Mouse (Mus musculus): ENCODE measurements around the gene Psmc2. TPM values are rescaled to one million over a fixed set of nuclear protein-coding genes. Genes with fewer than 3 reads are reported as not detected.

Psmc2 gene
- total RNA-seq, 4 experiments from 2014 or later = 87.6 to 100 (median 93.1) TPM

DNA sequence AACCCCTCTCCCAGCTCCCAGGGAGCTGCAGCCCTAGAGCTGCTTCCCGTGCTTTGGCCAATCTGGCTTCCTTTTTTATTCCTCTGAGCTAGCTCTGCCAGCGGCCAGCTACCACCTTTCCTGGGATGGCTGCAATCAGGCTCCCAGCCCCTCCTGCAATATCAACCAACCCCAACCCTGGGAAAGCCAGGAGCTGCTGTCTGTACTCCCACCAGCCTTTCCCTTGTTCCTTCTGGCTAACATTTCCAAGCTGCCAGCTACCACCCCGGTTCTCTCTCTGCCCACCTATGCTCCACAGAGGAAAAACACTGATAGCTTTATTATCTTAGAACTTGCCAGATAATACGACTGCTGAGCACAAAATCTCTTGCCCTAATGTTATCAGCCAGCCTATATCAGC is 19.8 kb downstream of the Psmc2 start:
- DNase-seq (ENCODE audit: low spot score) = no peak

DNA sequence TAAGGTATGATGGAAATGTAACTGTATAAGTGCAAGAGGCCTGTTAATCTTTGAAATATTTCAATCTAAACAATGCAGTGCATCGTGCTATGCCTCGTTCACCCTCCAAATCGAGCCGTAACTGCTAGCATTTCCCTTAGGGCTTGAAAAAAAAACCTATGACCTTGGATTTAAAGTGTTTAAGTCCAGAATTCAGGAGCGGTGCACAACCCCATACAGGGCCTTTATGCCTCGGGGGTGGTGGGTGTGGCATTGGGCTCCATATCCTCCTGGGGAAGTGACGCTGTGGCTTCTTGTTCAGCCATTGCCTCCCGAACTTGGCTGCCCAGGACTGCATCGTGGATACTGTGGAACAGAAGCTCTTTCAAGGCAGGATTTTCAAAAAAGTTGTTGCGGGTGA is 25.8 kb downstream of the Psmc2 start:
- DNase-seq (ENCODE audit: low spot score) = no peak

DNA sequence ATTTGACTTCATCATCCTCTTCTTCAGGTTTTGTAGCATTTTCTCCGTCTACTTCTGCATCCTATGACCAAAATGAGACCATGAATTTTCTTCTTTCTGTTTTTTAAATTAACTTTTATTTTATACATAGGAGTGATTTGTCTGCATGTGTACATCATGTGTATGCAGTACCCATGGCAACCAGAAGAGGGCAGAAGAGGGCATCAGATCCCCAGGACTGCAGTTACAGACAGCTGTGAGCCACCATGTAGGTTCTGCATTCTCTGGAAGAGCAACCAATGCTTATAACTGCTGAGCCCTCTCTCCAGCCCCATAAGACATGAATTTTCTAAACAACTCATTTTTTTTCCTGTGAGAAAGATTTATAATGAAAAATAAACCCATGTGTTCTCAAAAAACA is 28.9 kb downstream of the Psmc2 start:
- no peak for DNase-seq (ENCODE audit: low spot score)

DNA sequence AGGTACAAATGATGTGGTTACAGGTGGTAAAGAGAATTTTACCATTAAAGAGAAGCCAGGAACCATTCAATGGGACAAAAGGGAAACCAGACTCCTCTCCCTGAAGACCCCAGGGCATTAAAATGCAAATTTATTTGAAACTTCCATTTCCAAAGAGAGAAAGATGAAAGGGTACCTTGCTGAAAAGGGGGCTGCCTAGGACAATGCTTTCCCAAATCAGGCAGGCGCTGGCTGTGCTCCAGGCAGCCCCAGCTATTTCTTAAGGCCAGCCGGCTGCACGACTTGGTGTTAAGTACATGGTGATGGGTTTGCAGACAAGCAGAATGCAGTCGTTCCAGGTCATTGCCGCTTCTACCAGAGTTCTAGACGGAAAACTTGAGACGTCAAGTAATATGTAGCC is 41.3 kb downstream of the Psmc2 start:
- no peak for DNase-seq (ENCODE audit: low spot score)

DNA sequence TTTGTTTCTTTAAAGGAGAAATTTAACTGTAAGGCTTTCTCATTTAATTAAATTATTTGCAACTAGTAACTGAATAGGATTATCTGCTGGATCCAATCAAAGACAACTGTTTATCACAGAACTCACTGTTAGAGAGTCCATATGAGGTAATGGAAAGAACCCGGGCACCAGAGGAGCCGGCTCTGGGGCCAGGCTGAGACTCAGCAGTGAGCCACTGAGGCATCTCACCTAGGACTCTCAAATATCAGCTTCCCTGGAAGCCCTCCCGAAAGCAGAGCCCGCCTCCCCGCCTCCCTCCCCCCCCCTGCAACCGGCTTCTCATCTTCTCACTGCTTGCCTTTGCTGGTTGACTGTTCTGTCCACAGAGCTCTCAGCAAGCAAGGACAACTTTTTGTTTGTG is 42.6 kb downstream of the Psmc2 start:
- no peak for DNase-seq (ENCODE audit: low spot score)

DNA sequence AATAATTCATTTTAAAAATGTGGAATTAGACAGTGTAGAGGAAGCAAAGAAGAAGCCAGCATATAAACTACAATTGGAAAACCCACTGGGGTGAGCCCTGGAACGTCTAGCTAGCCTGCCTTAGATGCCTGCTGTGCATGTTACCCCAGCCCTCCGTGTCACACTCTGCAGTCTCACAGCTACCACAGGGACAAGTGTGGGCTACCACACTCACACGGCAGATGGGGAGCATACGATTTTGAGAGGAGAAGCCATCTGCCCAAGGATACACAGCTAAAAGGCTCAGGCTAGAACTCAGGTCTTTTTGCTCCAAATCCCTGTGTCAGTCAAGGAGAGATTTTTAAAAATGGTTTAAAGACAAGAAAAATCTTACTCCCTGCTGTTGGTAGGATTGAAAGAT is 43.8 kb downstream of the Psmc2 start:
- no peak for DNase-seq (ENCODE audit: low spot score)

DNA sequence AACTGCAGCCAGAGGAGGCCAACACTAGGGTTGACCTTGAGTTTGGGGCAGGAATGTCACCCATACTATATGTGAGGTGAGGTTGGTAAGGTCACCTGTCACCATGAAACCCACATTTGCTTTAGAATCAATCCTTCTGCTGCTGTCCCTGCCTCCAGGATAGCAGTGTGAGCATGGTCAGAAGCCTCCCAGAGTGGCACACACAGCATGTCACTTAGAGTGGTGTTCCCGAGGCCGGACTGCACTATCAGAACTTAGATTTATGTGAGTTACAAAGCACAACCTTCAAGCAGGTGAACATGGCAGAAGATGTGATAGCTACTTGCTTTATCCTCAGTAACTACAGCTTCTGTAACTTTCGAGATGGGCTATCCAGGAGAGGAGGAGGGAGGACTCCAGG is 46.7 kb downstream of the Psmc2 start:
- no peak for DNase-seq (ENCODE audit: low spot score)

DNA sequence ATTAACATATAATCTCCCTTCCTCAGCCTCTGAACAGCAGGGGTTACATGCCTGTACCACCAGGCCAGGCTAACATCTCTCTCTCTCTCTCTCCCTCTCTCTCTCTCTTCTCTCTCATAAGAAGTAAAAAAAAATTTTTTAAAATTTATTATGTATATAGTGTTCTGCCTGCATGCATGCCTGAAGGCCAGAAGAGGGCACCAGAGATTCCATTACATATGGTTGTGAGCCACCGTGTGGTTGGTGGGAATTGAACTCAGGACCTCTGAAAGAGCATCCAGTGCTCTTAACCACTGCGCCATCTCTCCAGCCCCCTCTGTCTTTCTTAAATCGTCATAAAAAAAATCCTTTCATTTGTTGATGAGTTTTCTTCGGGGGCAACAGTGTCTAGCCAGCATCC is 59.6 kb downstream of the Psmc2 start:
- no peak for DNase-seq (ENCODE audit: low spot score)

DNA sequence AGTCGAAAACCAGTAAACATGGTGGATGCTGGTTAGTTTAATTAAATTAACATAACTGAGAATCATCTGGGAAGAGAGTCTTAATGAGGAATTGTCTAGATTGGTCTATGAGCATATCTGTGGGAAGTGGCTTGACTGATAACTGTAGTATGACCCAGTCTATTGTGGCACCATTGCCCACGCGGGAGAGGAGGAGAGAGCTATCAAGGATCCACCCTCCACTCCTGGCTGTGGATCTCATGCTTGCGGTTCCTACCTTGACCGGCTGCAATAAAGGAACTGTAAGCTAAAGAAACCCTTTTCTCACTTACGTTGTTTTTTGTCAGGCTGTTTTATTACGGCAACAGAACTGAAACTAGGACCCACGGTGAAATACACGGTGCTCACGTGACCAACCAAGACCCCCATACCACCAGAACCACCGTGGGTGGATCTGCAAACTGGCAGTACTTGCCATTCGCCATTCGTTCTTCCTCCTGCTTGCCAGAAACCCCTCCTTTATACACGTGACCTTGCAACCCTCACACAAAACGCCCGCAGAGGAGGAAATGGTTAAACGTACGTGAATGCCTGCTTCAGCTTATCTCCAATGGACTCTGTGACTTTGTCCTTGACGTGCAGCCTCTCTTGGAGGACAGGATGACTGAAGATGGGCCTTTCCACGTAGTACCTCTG is 61.7 kb downstream of the Psmc2 start:
- no peak for DNase-seq (ENCODE audit: low spot score)

DNA sequence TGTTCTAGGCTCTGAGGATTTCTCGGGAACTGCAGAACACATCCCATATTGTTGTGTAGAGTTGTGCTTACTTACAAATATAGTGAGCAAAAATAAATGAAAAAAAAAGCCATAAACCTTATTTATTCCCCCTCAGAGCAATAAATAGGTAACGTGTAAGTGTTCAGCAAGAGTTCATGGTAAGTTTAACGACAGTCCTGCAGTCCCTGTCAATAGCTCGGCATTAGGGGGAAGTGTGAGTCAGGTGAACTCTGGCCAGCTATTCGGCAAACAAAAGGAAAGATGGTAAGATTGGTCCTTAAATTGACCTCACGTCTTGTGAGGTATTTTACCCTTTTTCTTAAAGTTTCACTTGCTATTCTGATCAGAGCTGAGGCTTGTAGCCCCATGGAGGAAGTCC is 62.4 kb downstream of the Psmc2 start:
- DNase-seq (ENCODE audit: low spot score) = no peak

DNA sequence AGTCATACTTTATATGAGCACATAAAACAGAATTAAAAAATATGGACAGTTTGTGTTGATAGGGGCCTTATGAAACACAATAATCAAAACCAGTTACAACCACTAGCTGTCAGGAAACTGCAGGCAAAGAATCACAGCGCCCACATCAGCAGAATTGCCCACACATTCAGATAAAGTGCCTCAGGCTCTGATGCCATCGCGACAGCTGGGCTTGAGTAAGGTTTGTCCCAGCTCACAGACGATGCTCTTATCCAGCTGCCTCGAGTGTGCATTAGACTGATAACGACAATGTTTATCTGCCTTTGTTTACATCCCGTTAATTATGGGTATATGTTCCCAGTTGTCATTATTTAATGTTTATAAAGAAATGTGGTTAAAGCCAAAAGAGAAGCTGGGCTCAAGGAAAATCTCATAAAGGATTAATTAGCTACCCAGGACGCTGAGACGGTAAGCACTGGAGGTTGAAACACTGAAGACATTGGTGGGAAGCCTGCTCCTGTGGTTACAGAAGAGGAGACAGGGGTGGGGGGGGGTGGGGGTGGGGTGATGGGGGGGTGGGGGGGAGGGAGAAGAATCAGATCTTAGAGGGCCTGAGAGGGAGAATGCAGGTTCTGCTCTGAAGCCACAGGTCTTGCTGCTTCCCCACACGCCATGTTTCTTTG is 66.7 kb downstream of the Psmc2 start:
- no peak for DNase-seq (ENCODE audit: low spot score)

Other genes with a start within 250 kb of the Psmc2 start
- 1 to 10 TPM; 1.5 to 3.2 (median 2.2) TPM for gene Lrrc17, start 241.7 kb upstream of the Psmc2 start, total RNA-seq (2022)
- gene Fbxl13, start 139.6 kb upstream of the Psmc2 start, total RNA-seq (2022) = not detected
- 1 to 10 TPM; 7.5 to 8.3 (median 7.8) TPM for gene Armc10, start 139.5 kb upstream of the Psmc2 start, total RNA-seq (2022)
- gene Napepld, start 83.9 kb upstream of the Psmc2 start, total RNA-seq (2022) = 1 to 10 TPM; 5.0 to 7.0 (median 6.8) TPM
- gene Pmpcb, start 48.1 kb upstream of the Psmc2 start, total RNA-seq (2022) = 100 to 1,000 TPM; 289 to 312 (median 300) TPM
- 10 to 100 TPM; 19.5 to 23.9 (median 20.7) TPM for gene Dnajc2, start within 50 bp of the Psmc2 start, total RNA-seq (2022)
- gene Slc26a5, start 80.3 kb downstream of the Psmc2 start, total RNA-seq (2022) = not detected